Mouse (Mus musculus): ENCODE measurements at regions not wholly inside any gene's neighbourhood (a gene's known extent, or its start where the extent isn't known, plus 50 kb on each side); places are given as distances from the start of the nearest gene placed in this dataset.

- TF ChIP-seq CTCF (IDR thresholded peaks at IDR 0.05; ENCODE audit: borderline replicate concordance, insufficient read depth, low read depth, low read length) (no peak), POLR2A (IDR thresholded peaks at IDR 0.05; ENCODE audit: borderline replicate concordance, insufficient read depth, low read length) (no peak)
Measured at GRCm38 (mm10) chr15:97188545-97188944, 58.4 kb upstream of the Pced1b start.
